Mouse (Mus musculus): ENCODE data around the gene Tmem237.

Gene Tmem237

GRCm38 (mm10) chr1:59119720-59120457 lies at the start of gene Tmem237:
Gene Tmem237 (minus strand): TSS chr1:59120408.
- peak; percentile 86 for DNase-seq (ENCODE audit: low spot score)

- no peak for DNase-seq (ENCODE audit: low spot score)
These were observed 49.4 kb upstream of the Tmem237 start for GRCm38 (mm10) chr1:59169586-59169985.

GRCm38 (mm10) chr1:59168556-59168955 lies 48.3 kb upstream of the Tmem237 start:
- DNase-seq (ENCODE audit: low spot score), result no peak

- no peak for DNase-seq (ENCODE audit: low spot score)
These were observed 47.6 kb upstream of the Tmem237 start for GRCm38 (mm10) chr1:59167654-59168425.

- no peak for DNase-seq (ENCODE audit: low spot score)
These were observed 46.2 kb upstream of the Tmem237 start for GRCm38 (mm10) chr1:59166232-59166905.

- DNase-seq (ENCODE audit: low spot score), result no peak
These were observed 43.7 kb upstream of the Tmem237 start for GRCm38 (mm10) chr1:59163918-59164317.

- DNase-seq (ENCODE audit: low spot score), result no peak
These were observed 42.8 kb upstream of the Tmem237 start, which contains the start of gene Mpp4 for GRCm38 (mm10) chr1:59163030-59163461. Gene Mpp4 (minus strand): TSS chr1:59163389.

GRCm38 (mm10) chr1:59162309-59163024 lies 42.3 kb upstream of the Tmem237 start:
- no peak for DNase-seq (ENCODE audit: low spot score)

- DNase-seq (ENCODE audit: low spot score), result no peak
These were observed 41.2 kb upstream of the Tmem237 start for GRCm38 (mm10) chr1:59161396-59161795.

GRCm38 (mm10) chr1:59160871-59161270 lies 40.7 kb upstream of the Tmem237 start:
- no peak for DNase-seq (ENCODE audit: low spot score)

GRCm38 (mm10) chr1:59159136-59159535 lies 38.9 kb upstream of the Tmem237 start:
- no peak for DNase-seq (ENCODE audit: low spot score)

- DNase-seq (ENCODE audit: low spot score), result no peak
These were observed 38.3 kb upstream of the Tmem237 start for GRCm38 (mm10) chr1:59158498-59158897.

- no peak for DNase-seq (ENCODE audit: low spot score)
These were observed 37.6 kb upstream of the Tmem237 start for GRCm38 (mm10) chr1:59157846-59158245.

- no peak for DNase-seq (ENCODE audit: low spot score)
These were observed 32.1 kb upstream of the Tmem237 start for GRCm38 (mm10) chr1:59152346-59152745.

- no peak for DNase-seq (ENCODE audit: low spot score)
These were observed 30.3 kb upstream of the Tmem237 start for GRCm38 (mm10) chr1:59150542-59150941.

GRCm38 (mm10) chr1:59144543-59144942 lies 24.3 kb upstream of the Tmem237 start:
- DNase-seq (ENCODE audit: low spot score), result no peak

- DNase-seq (ENCODE audit: low spot score), result no peak
These were observed 22.6 kb upstream of the Tmem237 start for GRCm38 (mm10) chr1:59142809-59143208.

- no peak for DNase-seq (ENCODE audit: low spot score)
These were observed 14.2 kb upstream of the Tmem237 start for GRCm38 (mm10) chr1:59134419-59134818.

GRCm38 (mm10) chr1:59128879-59129278 lies 8.7 kb upstream of the Tmem237 start:
- DNase-seq (ENCODE audit: low spot score), result no peak

GRCm38 (mm10) chr1:59125558-59125957 lies 5.3 kb upstream of the Tmem237 start:
- DNase-seq (ENCODE audit: low spot score), result no peak

GRCm38 (mm10) chr1:59110524-59110923 lies 9.7 kb downstream of the Tmem237 start:
- no peak for DNase-seq (ENCODE audit: low spot score)

GRCm38 (mm10) chr1:59102071-59102470 lies 18.1 kb downstream of the Tmem237 start:
- DNase-seq (ENCODE audit: low spot score), result no peak
